Mouse (Mus musculus) hindbrain, postnatal 0 days (tissue): ENCODE results near the gene Akt1s1. TPM values are rescaled to one million over a fixed set of nuclear protein-coding genes. Genes with fewer than 3 reads are reported as not detected.

Experiments used
- ATAC-seq: fragments of 200-750 bp; cut with Nextera tagmentation; 2 replicates; pipeline ENCODE4 v1.8.0; 2017; ENCODE audit warnings: mild to moderate bottlenecking, moderate TSS enrichment, moderate library complexity
- DNase-seq: peaks from one replicate; pipeline ENCODE4 v3.0.0-alpha.2; 2015; ENCODE audit warnings: low spot score
- H3K27ac ChIP-seq: fragments of 300-500 bp; sonication (generic); 2 replicates; pipeline ENCODE4 v1.5.1; 2014; ENCODE audit warnings: mild to moderate bottlenecking
- H3K27me3 ChIP-seq: fragments of 300-500 bp; sonication (generic); 2 replicates; pipeline ENCODE4 v1.6.1; 2014; ENCODE audit warnings: low read length, mixed read lengths; ENCODE audit not compliant: insufficient read depth
- H3K36me3 ChIP-seq: fragments of 300-500 bp; sonication (generic); 2 replicates; pipeline ENCODE4 v1.6.1; 2014; ENCODE audit warnings: low read length, mixed read lengths; ENCODE audit not compliant: insufficient read depth
- H3K4me1 ChIP-seq: fragments of 300-500 bp; sonication (generic); 2 replicates; pipeline ENCODE4 v1.6.1; 2014; ENCODE audit warnings: antibody characterized with exemption, low read length, mixed read lengths; ENCODE audit not compliant: insufficient read depth
- H3K4me2 ChIP-seq: fragments of 300-500 bp; sonication (generic); 2 replicates; pipeline ENCODE4 v1.6.1; 2014; ENCODE audit warnings: low read depth, mild to moderate bottlenecking, low read length, moderate library complexity, mixed read lengths
- H3K4me3 ChIP-seq: fragments of 300-500 bp; sonication (generic); 2 replicates; pipeline ENCODE4 v1.5.1; 2014; ENCODE audit warnings: low read length
- H3K9ac ChIP-seq: fragments of 300-500 bp; sonication (generic); replicated peaks from 2 replicates; pipeline ENCODE4 v1.6.1; 2014; ENCODE audit warnings: mild to moderate bottlenecking, low read length, moderate library complexity, mixed read lengths
- H3K9me3 ChIP-seq: fragments of 300-500 bp; sonication (generic); 2 replicates; pipeline ENCODE4 v1.6.1; 2016; ENCODE audit warnings: low read length, mixed read lengths
- CTCF ChIP-seq: IDR thresholded peaks from 2 replicates; pipeline ENCODE4 v1.5.1; 2016; ENCODE audit warnings: antibody characterized with exemption, control low read depth, low read depth
- WGBS: fragments of 180-500 bp; shearing (Covaris S2); extraction: QIAGEN DNeasy Blood & Tissue Kit; methylation state at CpG from one replicate; pipeline ENCODE4 v1.1.7; 2014; 5-methylcytosine and 5-hydroxymethylcytosine counted together
- polyA plus RNA-seq: library from polyadenylated mRNA; unstranded; fragments of >200 nt; fragmentation: Nextera tagmentation; extraction: Ambion mirVana; gene quantifications from 2 replicates; pipeline ENCODE4 v1.2.1, GENCODE M21; 2015
- total RNA-seq: library from RNA; depleted of rRNA; stranded (reverse); fragments of >200 nt; gene quantifications from 2 replicates; pipeline ENCODE4 v1.2.3, GENCODE M21; 2014

Akt1s1 gene
- total and polyA plus RNA-seq, 2 experiments from 2014 or later = 94.3 to 136 TPM

GRCm38 (mm10) chr7:44857905-44858304, 9.1 kb downstream of the Akt1s1 start:
- Histone ChIP-seq H3K27ac (peak overlapping the region; percentile 90), H3K4me3 (peak overlapping the region; percentile 57), H3K27me3 (no peaks in the 10 kb centered on the region), H3K4me2 (peak overlapping the region; percentile 66), H3K9ac (peak overlapping the region; percentile 70), H3K4me1 (peaks cover 12% of the 10 kb centered on the region), H3K36me3 (peaks cover 12% of the 10 kb centered on the region), H3K9me3 (no peaks in the 10 kb centered on the region)
- ATAC-seq (no peak), DNase-seq (peak; percentile 42)
- TF ChIP-seq CTCF = no peak
- WGBS = 32% methylated on average over 8 of the region's 8 CpGs

- Histone ChIP-seq H3K4me2 (no peak overlapping the region), H3K4me3 (no peak overlapping the region), H3K9ac (no peak overlapping the region), H3K27ac (no peak overlapping the region), H3K9me3 (no peaks in the 10 kb centered on the region), H3K4me1 (peaks cover 12% of the 10 kb centered on the region), H3K27me3 (no peaks in the 10 kb centered on the region), H3K36me3 (peaks cover 27% of the 10 kb centered on the region)
- WGBS = 88% methylated on average over 11 of the region's 11 CpGs
- DNase-seq (no peak), ATAC-seq (no peak)
- no peak for TF ChIP-seq CTCF
Measured at GRCm38 (mm10) chr7:44859896-44860295, 11.1 kb downstream of the Akt1s1 start.

- WGBS = 51% methylated on average over 22 of the region's 22 CpGs
- no peak overlapping the region for H3K4me3 ChIP-seq
- H3K9me3 ChIP-seq = no peaks in the 10 kb centered on the region
- H3K27me3 ChIP-seq = no peaks in the 10 kb centered on the region
- peak overlapping the region; percentile 36; the same call in 1 of the 2 replicates for H3K27ac ChIP-seq
- TF ChIP-seq CTCF = peak; percentile 94
- peak; percentile 48 for ATAC-seq
- H3K36me3 ChIP-seq = peaks cover 27% of the 10 kb centered on the region
- DNase-seq = peak; percentile 87
- H3K4me2 ChIP-seq = no peak overlapping the region
- H3K4me1 ChIP-seq = peaks cover 7% of the 10 kb centered on the region
- no peak overlapping the region for H3K9ac ChIP-seq
Measured at GRCm38 (mm10) chr7:44860576-44861428, 12.0 kb downstream of the Akt1s1 start.

GRCm38 (mm10) chr7:44861429-44861816, 12.6 kb downstream of the Akt1s1 start:
- H3K36me3 ChIP-seq = peaks cover 27% of the 10 kb centered on the region
- ATAC-seq (no peak), DNase-seq (no peak)
- no peak overlapping the region for H3K4me2 ChIP-seq
- H3K27ac ChIP-seq = peak overlapping the region; percentile 36; the same call in 1 of the 2 replicates
- H3K4me1 ChIP-seq = peaks cover 13% of the 10 kb centered on the region
- H3K27me3 ChIP-seq = no peaks in the 10 kb centered on the region
- 0 out of 2 replicates have a peak, but pooled peaks have one; percentile 13 for TF ChIP-seq CTCF
- 70% methylated on average over 14 of the region's 14 CpGs for WGBS
- H3K9me3 ChIP-seq = no peaks in the 10 kb centered on the region
- no peak overlapping the region for H3K9ac ChIP-seq
- no peak overlapping the region for H3K4me3 ChIP-seq

- peaks cover 23% of the 10 kb centered on the region for H3K4me1 ChIP-seq
- H3K9ac ChIP-seq = no peak overlapping the region
- no peak for TF ChIP-seq CTCF
- no peak overlapping the region for H3K27ac ChIP-seq
- H3K27me3 ChIP-seq = no peaks in the 10 kb centered on the region
- no peak overlapping the region for H3K4me3 ChIP-seq
- WGBS = 79% methylated on average over 8 of the region's 8 CpGs
- no peaks in the 10 kb centered on the region for H3K9me3 ChIP-seq
- DNase-seq = no peak
- H3K36me3 ChIP-seq = peaks cover 27% of the 10 kb centered on the region
- ATAC-seq = no peak
- no peak overlapping the region for H3K4me2 ChIP-seq
Measured at GRCm38 (mm10) chr7:44862434-44862833, 13.6 kb downstream of the Akt1s1 start.

GRCm38 (mm10) chr7:44863210-44863609, 14.4 kb downstream of the Akt1s1 start:
- H3K27me3 ChIP-seq = no peaks in the 10 kb centered on the region
- H3K9ac ChIP-seq = no peak overlapping the region
- H3K4me1 ChIP-seq = peaks cover 27% of the 10 kb centered on the region
- DNase-seq (no peak), ATAC-seq (no peak)
- H3K27ac ChIP-seq = no peak overlapping the region
- peaks cover 27% of the 10 kb centered on the region for H3K36me3 ChIP-seq
- no peak overlapping the region for H3K4me2 ChIP-seq
- no peak overlapping the region for H3K4me3 ChIP-seq
- H3K9me3 ChIP-seq = no peaks in the 10 kb centered on the region
- WGBS = 91% methylated on average over 14 of the region's 14 CpGs
- TF ChIP-seq CTCF = no peak

- Histone ChIP-seq H3K9me3 (no peaks in the 10 kb centered on the region), H3K27me3 (no peaks in the 10 kb centered on the region), H3K36me3 (peaks cover 27% of the 10 kb centered on the region), H3K4me3 (no peak overlapping the region), H3K9ac (no peak overlapping the region), H3K27ac (no peak overlapping the region), H3K4me1 (peaks cover 25% of the 10 kb centered on the region), H3K4me2 (no peak overlapping the region)
- 81% methylated on average over 11 of the region's 11 CpGs for WGBS
- TF ChIP-seq CTCF = no peak
- DNase-seq (no peak), ATAC-seq (no peak)
Measured at GRCm38 (mm10) chr7:44863982-44864494, 15.2 kb downstream of the Akt1s1 start.
